Mouse (Mus musculus): ENCODE results near the gene Sardh.

DNA sequence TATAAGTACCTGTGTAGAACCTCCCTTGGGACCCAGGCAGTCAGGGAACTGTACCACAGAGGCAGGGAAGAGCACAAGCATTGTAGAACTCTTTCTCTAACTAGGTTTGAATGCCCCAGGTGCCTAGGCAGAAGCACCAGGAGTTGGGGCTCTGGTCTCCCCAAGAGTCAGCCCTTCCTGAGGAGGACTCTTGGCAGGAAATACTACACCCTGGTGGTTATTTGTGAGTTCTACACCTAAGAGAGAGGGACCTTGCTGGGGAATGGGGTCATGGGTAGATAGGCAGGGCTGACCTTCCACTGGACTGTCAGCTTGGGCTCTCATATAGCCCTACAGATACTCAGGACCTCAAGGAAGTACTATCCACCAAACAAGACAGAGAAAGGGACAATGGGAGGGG is 3.3 kb upstream of the Sardh start:
- TF ChIP-seq CTCF (IDR thresholded peaks at IDR 0.05; ENCODE audit: borderline replicate concordance, extremely low read depth, insufficient read depth, insufficient read length) (no peak), POLR2A (IDR thresholded peaks at IDR 0.05; ENCODE audit: borderline replicate concordance, extremely low read depth, insufficient read depth, insufficient read length, poor library complexity, severe bottlenecking) (no peak)

Measured in brain, embryonic 14.5 days (tissue).